Mouse (Mus musculus) erythroblast, embryonic 14.5 days (primary cell): Measurements from ENCODE around the gene Ccdc146.

ENCODE experiments used
- GATA1 ChIP-seq: IDR thresholded peaks from 2 replicates; pipeline ENCODE4 v1.6.1; 2012; ENCODE audit warnings: low read length, inconsistent platforms, mixed read lengths
- TAL1 ChIP-seq: IDR thresholded peaks from 3 replicates; pipeline ENCODE4 v1.6.1; 2012; ENCODE audit warnings: low read length, inconsistent platforms, mixed read lengths

GRCm38 (mm10) chr5:21424614-21425602, at the start of gene Ccdc146, which contains the start of gene Fam185a:
- no peak for TF ChIP-seq GATA1
- no peak for TF ChIP-seq TAL1
